Mouse (Mus musculus): ENCODE data around the gene Hnf1a.

The Hnf1a gene

DNA sequence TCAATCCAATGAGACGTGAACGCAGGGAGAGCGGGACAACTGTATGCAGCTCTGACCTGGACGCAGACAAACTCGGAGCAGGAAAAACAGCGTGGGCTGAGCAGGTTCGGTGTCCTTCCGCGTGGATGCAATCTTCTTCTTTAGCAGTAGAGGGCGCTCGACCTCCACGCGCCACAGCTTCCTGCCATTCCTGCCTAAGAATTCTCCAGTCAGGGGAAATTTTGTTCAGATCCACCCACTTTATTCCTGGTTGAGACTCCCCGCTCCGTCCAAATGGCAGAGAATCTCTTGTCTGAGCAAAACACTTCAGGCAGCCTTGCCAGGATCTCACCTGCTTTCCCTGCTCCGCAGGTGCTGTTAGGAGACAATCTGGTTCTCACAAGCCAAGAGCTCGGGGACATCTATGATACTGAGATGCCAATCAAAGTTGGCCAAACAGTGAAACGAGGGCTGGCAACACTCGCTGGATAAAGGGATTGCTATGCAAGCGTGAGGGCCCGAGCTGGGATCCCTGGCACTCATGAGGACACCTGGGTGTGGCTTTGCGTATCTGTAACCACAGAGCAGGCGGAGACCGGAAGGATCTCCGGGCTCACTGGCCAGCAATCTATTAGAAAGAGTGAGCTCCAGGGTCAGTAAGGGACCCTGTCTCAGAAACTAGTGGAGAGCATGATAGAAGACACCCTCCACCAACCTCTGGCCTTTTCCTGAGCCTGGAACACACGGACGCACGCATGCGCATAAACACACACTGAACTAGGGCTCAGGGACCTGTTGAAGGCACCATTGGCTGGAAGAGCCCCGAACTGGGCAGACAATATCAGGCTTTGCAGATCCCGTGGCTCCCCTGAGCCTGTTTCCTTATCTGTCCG lies 8.6 kb upstream of the Hnf1a start:
- DNase-seq: peak; percentile 96

- DNase-seq: no peak
Measured at GRCm38 (mm10) chr5:114978888-114979249, 8.0 kb upstream of the Hnf1a start.

DNA sequence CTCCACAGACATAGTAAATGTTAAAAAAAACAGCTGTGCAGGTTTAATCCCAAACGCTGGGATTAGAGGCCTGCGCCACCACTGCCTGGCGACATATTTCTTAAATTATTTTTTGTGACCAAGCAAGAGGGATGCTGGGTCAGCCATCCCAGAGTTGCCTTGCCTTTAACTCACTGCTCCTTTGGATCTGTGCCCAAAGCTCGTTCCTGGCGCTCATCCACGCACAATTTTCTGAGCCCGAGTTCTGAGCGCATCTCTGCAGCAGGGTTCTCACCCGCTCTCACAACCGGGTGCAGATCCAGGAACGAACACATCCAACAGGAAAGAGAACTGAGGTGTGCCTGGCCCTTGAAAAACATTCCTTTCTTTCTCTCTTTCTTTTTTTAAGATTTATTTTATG lies 7.6 kb upstream of the Hnf1a start:
- DNase-seq: no peak

DNA sequence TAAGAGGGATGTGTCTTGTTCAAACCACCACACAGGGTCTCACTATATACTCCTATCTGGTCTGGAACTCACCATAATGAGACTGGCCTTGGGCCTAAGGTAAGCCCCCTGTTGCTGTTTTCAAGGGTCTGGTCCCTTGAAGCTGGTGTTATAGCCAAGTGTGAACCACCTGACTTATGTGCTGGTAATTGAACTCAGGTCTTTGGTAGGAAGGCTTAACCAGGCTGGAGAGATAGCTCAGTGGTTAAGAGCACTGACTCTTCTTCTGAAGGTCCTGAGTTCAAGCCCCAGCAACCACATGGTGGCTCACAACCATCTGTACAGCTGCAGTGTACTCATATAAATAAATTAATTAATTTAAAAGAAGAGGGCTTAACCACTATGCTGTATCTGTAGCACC lies 6.0 kb upstream of the Hnf1a start:
- DNase-seq: no peak

DNA sequence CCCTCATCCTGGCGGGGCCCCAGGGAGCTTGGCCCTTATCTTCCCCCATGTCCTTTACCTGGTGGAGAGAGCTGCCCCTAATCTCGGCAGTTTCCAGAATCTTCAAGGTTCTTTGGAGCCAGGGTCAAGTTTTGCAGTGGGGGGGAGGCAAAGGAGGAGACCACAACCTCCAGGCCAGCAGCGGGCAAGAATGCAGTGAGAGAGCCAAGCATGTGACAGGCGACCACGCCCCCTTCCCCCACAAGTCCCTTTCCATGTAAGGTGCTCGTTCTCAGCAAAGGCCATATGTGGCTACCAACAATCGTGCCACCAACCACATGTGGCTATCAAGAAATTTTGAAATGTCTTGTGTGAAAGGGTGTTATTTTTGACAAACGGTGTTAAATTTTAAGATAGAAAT lies 2.2 kb upstream of the Hnf1a start:
- DNase-seq: no peak

DNA sequence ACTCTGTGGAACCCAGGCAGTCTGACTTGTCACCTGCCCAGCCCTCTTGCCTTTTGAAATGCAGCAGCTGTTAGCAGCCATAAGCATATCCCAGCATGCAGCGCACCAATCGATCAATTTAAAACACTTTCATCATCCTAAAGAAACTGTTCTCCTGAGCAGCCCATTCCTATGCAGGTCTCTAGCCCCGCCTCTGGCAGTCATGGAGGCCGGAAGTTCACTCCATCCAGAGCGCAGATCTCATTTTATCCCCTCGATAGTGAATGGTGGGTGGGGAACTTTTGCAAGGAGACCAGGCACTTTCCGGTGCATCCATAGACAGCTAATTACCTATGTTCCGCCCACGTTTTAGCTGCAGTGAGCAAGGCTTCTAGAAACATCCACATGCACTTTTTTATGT lies 1.3 kb upstream of the Hnf1a start:
- no peak for DNase-seq

DNA sequence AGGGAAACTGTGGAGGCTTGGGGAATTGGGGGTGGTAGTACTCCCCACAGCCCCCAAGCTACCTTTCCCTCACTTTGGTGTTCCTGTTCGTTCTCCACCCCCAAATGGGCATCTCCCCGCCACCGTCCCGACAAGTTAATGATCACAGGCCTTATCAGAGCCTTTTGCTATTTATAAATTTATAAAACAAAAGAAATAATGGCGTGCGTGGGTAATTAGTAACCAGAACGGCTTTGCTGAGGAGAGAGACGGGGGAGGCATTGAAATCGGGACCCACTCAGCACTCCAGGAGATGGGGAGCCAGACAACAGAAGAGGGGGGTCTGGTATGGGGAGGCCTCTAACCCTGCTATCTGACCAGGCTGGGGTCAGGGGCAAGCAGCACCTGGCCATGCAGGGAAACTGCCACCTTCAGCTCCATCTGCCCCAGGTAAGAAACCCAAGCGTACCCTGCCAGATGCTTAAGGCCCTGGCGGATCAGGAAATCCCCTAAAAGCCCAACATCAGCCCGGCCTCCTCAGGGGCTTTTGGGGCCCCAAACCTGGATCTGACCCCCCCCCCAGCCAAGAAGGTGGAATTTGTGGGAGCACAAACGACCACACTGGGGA lies 1.2 kb downstream of the Hnf1a start:
- DNase-seq: no peak

DNA sequence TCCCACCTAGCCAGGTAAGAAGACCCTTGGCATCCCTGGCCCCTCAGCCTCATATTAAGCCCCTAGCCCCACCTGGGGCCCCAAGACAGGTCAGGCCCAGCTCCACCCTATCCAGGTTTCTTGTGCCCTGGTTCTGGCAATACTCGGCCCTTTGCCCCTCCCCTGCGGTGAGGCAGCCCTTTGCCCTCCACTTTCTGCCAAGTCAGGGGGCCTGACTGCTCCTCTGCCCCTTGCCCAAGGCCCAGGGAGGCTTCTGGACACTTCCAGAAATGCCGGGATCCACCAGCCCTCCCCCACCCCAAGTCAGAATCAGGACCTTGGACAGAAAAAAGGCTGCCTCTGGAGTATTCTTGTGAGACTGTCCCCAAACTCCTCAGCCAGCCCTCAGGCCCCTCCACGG lies 1.8 kb downstream of the Hnf1a start:
- peak; percentile 77 for DNase-seq

DNA sequence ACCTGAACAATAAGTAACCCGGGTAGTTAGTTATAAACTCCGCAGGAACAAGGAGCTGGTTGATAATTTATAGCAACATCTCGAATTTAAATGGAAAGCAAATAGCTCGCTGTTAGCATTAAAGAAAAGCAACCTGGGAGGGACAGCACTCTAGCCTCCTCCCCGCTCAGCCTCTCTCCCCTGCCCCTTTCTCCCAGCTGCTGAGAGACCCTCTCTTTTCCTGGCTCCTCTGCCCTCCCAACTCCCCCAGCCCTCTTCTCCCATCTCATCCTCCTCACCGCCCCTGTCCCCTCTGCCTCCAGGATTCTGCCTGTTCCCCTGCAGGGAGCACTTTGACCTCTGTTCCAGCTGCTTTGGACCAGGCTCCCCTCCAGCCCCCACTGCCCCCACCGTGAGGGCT lies 2.2 kb downstream of the Hnf1a start:
- no peak for DNase-seq

DNA sequence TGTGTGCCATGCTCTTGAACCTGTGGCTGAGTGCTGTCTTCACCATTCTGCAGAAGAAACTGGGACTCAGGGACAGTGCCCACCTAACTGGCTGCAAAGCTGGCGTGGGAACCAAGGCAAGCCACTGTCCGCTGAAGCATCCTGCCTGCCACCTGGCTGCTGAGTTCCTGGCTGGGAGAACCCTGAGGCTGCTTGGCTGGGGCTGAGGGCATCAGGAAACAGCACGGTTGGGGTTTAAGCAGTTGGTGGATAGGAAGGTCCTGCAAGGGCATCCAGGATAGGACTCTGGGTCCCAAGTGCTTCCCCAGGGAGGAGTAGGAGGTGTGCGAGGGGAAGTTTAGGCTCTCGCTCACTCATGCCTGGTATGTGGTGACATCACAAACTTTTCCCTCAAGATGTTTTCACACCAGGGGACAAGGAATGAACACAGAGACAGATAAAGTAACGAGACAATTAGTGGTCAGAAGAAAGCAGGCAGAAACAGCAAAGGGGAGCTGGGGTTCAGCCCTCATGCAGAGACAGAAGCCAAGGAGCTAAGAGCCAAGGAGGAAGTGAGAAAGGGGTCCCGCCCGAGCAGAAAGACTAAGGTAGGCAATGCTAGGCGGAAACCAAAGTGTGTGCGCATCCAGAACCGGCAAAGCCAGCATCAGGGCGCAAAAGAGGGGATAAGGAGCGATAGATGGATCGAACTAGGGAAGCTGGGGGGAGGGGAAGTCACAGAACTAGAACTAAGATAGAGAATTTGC lies 3.2 kb downstream of the Hnf1a start:
- DNase-seq: no peak

DNA sequence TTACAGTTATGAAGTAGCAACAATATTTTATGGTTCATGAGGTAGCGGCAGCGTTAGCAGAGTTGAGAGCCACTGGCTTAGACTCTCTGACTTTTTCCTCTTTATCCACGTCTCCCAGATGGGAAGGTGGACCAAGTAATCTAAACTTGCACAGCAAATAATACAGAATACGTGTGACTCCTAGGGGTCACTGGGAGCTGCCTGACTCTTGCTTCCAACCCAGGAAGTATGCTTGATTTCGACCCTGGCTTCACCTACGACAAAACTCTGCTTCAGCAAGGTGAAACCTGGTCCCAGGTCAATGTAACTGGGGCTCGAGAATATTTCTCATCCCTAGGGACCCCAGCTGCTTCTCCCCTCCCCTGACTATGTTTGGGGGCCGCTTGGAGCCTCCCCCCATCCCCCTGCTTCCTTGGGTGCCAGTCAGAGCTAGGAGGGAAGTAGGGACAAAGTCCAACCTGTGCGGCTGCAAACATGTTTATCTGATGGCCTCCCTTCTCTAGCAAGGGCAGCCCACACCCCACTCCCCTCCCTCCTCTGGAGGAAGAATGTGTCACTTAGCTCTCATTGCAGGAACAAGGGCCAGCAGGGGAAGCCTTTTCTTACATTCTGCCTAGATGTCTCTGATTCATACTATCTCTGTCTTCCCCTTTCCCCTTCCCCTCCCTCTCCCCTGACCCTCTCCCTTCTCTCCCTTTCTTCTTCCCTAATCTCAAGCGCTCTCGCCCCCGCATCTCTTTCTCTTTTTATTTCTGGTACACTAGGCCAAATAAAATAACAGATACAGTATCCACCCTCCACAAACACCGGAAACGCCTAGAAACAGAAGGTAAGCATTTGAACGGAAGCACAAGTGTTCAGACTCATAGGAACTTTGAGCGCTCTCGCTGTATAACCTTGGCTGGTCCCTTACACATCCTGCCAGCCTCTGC lies 5.7 kb downstream of the Hnf1a start:
- DNase-seq: peak; percentile 82

- DNase-seq: peak; percentile 55
Measured at GRCm38 (mm10) chr5:114964315-114964966, 6.5 kb downstream of the Hnf1a start.

DNA sequence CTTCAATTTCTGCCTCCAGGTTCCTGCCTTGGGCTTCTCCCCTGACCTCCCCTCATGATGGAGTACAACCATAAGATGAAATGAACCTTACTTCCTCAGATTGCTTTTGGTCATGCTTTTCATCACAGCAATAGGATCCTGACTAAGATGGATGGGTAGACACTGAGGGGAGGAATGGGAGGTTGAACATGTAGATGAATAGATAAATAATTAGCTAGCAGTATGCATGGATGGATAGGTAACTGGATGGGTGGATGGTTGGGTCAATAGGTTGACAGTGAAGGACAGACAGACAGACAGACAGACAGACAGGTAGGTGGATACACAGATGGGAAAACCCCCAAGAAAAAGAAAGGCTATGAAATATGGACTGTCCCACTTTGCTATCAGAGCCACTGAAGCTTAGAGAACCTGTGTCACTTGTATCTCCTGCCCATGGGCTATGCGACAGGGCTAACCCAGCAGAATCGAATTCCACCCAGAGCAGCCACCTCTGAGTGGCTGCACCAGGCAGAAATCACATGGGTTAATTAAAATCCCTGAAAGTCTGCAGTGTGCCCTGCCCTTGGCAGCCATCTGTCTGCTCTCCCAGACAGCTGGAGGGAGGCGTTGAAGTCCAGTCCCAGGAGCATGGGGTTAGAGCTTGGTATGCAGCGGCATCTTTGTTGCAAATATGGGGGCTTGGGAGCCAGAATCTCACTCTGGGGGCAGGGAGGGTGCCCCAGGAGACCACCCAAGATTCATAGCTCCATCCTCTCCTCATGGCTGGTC lies 9.1 kb downstream of the Hnf1a start:
- no peak for DNase-seq

- peak; percentile 67 for DNase-seq
Measured at GRCm38 (mm10) chr5:114958069-114958468, 12.8 kb downstream of the Hnf1a start.

- peak; percentile 90 for DNase-seq
Measured at GRCm38 (mm10) chr5:114953326-114953725, 17.6 kb downstream of the Hnf1a start.

GRCm38 (mm10) chr5:114951279-114951880 lies 19.5 kb downstream of the Hnf1a start:
- no peak for DNase-seq

- DNase-seq: peak; percentile 91
Measured at GRCm38 (mm10) chr5:114950669-114951068, 20.2 kb downstream of the Hnf1a start.

DNA sequence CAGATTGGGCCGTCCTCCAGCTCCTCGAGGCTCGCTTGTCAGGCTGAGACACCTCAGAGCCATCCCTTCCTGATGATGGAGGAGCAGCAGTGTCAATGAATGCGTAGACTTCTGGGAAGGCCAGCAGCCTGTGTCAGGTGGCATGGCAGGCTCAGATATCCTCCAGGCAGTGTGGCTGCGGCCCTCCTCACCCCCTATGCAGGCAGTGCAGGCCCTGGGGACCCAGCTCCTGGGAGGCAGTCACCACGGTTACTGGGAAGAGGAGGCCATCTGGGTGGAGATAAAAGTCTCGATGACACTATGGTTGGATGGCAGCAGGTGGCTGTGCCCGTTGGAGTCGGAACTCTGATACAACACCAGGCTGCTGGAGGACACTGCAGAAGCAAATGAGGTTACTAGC lies 21.1 kb downstream of the Hnf1a start:
- DNase-seq: no peak

DNA sequence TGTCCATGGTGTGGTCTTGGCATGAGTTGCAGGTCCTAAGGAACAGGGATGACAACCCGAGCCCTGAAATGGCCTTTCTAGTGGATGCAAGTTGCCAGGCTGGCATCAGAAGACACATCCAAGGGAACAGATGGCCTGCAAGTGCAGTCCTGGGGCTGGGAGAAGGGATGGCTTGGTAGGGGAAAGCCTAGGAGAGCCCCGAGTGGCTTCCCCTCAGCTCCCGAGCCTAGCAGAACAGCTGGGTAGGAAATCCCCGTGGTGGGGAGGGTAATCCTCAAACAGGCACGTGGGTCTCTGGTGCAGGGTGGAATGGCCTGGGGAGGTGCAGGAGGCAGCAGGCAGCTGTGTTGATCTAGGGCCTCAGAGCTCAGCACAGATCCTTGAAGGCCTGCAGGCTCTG lies 21.6 kb downstream of the Hnf1a start:
- DNase-seq: no peak

GRCm38 (mm10) chr5:114948891-114949290 lies 22.0 kb downstream of the Hnf1a start:
- peak; percentile 94 for DNase-seq

DNA sequence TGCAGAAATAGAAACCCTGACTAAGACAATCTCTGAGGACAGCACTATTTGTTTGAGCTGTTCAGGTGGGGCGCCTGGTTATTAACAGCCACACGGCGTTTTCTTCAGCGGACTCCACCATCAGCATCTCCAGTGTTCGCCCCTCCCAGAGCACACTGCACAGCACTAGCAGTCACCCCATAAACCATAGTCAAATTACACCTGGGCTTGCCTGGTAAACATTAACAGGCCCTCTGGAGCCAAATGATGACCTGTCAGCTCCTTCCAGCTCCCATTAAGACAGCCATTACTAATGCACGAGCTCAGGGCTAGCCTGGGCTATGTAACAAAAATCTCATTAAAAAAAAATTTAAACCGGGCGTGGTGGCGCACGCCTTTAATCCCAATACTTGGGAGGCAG lies 25.8 kb downstream of the Hnf1a start:
- no peak for DNase-seq

Data from heart, adult 11 months (tissue).